Mouse (Mus musculus) lung, postnatal 0 days (tissue): Measurements from ENCODE around the gene Sox30.

ENCODE experiments used
- CTCF ChIP-seq: IDR thresholded peaks from 2 replicates; pipeline ENCODE4 v1.5.1; 2016; ENCODE audit warnings: antibody characterized with exemption, mild to moderate bottlenecking
- EP300 ChIP-seq: IDR thresholded peaks from 2 replicates; pipeline ENCODE4 v1.6.1; 2016; ENCODE audit warnings: antibody characterized with exemption, mild to moderate bottlenecking, control low read depth

- TF ChIP-seq CTCF = no peak
- TF ChIP-seq EP300 = no peak
Measured at GRCm38 (mm10) chr11:46038901-46039300, 58.8 kb downstream of the Sox30 start.
